Mouse (Mus musculus): ENCODE results near the gene Gm21988.

GRCm38 (mm10) chr11:70288102-70288501 is 48.5 kb upstream of the Gm21988 start:
- TF ChIP-seq CTCF (IDR thresholded peaks at IDR 0.05; ENCODE audit: extremely low read depth, insufficient read length, insufficient replicate concordance, low read depth, low read length) (no peak), POLR2A (IDR thresholded peaks at IDR 0.05; ENCODE audit: low read depth, low read length) (no peak)

Measured in small intestine, adult 2 months (tissue).